Mouse (Mus musculus): ENCODE results near the gene Fgd3.
A peak's percentile ranks its signal among the peaks of the same experiment; 100 is the strongest.

The Fgd3 gene

GRCm38 (mm10) chr13:49300771-49301170 lies 19.3 kb downstream of the Fgd3 start:
- DNase-seq: no peak

DNA sequence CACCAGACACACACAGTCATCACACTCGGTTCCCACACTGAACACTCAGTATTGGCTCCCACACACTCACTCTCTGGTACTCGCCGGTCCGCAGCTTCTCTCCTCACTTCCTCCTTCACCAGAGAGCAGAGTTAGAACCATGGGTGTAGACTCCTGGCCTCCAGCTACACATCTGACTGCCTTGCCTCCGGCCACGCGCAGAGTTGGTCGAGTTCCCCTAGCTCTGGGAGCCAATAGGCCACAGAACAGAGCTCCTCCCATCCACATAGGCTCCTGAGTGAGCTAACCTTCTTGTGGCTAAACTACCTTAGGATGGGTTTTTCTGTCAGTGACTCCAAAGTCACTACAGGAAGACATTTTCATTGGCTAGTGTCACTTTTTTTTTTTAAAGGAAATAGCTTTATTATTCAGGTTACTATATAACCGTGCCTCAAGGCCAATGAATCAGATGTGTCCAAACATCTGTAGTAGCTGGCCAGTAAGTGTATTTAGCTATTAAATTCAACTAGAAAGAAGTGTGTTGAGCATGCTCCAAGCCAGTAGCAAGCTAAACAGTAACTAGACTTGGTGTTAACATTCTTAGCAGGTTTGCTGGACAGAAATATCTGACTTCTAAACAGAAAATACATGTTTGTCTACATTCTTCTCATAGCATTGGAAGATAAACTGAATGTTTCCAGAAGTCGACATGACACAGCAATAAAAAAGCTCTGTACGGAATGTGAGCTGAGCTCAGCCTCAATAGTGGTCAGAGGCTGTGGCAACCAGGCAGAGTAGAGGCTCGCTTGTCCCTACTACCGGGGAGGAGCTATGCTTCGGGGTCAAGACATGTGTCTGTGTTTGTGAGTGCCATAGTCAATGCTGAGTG lies 21.4 kb downstream of the Fgd3 start:
- DNase-seq: no peak

DNA sequence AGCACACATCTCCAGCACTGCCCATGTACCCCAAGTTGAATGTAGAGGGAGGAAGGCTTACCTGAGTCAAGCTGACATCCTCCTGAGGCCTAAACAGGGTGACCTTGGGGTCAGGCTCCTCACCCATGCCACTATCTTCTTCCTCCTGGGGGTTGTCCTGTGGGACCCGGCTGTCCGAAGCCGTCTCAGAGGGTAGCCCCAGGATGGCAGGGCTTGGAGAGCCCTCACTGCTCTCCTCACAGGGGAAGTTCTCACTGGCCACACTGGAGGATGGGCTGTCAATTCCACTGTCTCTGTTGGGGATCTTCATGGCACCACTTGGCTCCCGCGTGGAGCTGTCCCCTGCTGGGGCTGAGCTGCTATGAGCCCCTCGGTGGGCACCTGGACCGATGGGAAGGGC lies 23.8 kb downstream of the Fgd3 start:
- no peak for DNase-seq

- no peak for DNase-seq
These were observed 26.0 kb downstream of the Fgd3 start for GRCm38 (mm10) chr13:49294108-49294507.

- no peak for DNase-seq
These were observed 28.2 kb downstream of the Fgd3 start for GRCm38 (mm10) chr13:49291949-49292348.

DNA sequence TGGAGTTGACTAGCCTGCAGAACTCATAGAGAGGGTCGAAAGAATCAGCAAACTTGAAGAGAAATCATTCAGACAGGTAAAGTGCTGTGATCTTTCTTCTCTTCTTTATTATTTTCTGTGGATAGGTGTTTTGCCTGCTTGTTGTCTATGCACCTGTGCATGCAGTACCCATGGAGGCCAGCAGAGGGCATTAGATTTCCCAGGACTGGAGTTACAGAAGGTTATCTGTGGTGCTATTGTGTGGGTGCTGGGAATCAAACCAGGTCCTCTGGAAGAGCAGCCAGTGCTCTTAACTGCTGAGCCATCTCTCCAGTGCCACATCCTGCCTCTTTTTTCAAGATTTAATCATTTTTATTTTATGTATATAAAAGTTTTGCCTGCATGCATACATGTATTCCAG lies 28.7 kb downstream of the Fgd3 start:
- DNase-seq: peak; percentile 53 to 61

- no peak for DNase-seq
These were observed 32.9 kb downstream of the Fgd3 start for GRCm38 (mm10) chr13:49287224-49287623.

GRCm38 (mm10) chr13:49286750-49287149 lies 33.4 kb downstream of the Fgd3 start:
- no peak for DNase-seq

DNA sequence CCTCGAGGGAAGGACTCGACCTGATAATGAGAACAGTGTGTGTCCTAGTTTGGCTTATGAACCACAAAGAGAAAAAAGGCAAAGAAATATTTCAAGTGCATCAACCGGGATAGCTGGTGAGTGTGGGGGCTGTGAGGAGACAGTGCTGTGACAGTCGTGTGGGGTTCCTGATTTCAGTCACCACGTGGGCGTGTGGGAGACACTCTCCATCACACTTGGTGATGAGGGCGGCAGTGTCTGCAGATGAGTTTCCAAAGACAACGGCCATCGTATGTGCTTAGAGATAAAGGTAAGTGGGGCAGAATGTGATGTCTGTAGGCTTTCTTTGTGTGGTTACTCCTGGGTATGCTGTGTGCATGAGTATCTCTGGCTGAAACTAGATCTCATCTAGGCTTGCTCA lies 36.4 kb downstream of the Fgd3 start:
- DNase-seq: no peak

- no peak for DNase-seq
These were observed 37.9 kb downstream of the Fgd3 start for GRCm38 (mm10) chr13:49282168-49282567.

- DNase-seq: peak; percentile 15 to 43
These were observed 48.0 kb downstream of the Fgd3 start for GRCm38 (mm10) chr13:49271831-49272765.

GRCm38 (mm10) chr13:49270500-49270899 lies 49.6 kb downstream of the Fgd3 start:
- DNase-seq: no peak

- no peak for DNase-seq
These were observed 52.5 kb downstream of the Fgd3 start for GRCm38 (mm10) chr13:49267645-49268044.

GRCm38 (mm10) chr13:49260036-49260722 lies 59.9 kb downstream of the Fgd3 start:
- DNase-seq: no peak

DNA sequence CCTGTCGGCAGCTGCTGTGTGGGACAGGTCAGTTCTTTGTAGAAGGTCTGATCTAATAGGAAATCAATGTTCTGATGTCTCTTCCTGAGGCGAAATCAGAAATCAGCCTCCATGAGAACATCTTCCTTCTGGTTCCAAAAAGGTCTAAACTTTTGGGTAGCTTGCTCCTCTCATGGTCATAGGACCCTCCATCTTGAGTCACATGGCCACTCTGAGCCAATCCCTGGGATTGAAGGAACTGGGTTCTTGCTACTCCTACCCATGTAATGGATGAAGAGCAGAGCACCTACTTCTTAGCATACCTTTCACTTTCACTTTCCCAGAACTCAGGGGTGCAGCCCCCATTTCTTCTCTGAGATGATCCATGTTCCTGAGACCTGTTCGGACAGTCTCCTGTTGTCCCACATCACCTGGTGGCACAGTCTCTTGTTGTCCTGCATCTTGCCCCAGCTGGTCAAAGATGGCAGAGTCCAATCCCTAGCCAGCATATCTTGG lies 62.2 kb downstream of the Fgd3 start:
- no peak for DNase-seq

DNA sequence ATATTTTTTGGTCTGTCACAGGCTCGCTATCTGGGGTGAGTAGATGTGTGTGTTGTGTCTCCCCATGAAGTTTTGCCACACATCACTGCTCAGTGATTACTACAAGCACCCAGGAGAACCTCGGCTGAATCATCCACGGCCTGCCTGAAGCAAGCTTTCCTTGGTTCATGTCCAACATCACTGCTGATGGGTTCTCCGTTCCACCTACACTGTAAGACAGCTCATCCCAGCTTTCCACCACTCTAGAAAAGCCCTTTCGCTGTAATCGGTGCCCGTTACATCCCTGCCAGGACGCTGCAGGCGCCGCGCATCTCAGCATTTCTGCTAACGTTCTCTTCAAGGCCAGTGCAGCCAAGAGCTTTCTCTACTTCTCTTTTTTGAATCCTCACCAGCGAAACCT lies 67.4 kb downstream of the Fgd3 start:
- DNase-seq: no peak

DNA sequence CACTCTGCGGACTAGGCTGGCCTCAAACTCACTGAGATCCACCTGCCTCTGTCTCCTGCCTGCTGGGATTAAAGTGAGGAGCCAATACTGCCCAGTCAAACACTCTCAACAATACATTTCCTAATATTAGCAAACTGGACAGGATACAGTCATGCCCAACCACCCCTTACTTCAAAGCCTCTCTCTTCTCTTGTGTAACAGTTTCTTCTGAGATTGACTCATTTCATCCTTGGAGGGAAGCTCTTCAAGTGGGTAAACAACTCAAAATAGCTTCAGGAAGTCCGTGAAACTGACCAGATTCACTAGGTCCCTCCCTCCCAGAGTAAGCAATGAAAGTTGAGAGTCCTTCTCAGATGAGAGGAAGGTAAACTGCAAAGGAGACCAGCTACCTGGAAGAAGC lies 68.0 kb downstream of the Fgd3 start:
- no peak for DNase-seq

DNA sequence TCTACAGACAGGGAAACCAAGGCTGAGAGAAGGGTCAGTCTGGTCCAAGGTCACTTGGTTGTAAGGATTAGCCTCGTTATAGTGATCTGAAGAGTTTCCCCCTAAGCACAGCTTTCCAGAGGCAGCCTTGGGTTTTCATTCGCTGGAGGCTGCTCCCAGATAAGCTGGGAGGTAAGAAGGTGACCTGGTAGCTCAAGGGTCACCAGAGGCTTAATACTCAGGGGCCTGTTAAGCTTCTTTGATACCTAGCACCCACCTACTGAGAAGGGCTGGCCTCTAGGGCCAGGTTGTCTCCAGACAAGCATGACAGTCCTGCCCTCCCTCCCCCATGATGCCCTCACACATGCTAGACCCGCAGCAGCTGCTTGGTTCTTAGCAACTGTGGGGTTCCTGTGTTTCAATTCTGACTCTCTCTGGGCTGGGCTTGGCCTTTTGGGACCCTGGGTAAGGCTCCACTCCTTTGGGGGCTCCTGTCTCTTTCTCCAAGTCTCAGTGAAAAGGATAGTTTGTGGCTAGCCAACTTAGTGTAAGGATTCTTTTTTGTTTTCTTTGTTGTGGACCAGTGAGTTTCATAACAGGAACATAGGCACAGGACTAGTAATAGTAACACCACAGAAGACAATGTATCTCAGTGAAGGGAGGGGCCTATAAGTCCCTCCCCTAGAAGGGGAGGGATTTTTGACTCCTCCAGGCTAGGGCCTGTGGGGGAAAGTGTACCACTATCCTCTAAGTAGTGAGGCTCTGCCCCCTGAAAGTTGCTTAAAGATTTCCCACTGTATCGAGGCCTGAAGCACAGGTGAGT lies 69.2 kb downstream of the Fgd3 start:
- no peak for DNase-seq

DNA sequence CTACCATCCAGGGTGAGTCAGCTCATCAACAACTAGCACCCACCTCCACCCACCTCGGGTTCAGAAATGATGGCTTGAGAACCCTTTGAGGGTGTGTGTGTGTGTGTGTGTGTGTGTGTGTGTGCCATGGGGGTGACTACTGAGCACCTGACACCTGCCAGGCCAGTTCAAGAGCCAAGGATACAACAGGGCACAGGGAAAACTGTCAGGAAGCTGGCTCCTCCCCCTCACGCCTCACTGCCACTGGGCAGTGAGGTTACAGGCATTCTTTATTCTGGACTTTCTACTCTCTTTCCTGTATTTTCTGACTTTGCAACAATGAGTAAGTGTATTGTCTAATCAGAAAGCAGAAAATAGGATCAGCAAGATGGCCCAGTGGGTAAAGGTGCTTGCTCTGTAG lies 70.5 kb downstream of the Fgd3 start:
- no peak for DNase-seq

DNA sequence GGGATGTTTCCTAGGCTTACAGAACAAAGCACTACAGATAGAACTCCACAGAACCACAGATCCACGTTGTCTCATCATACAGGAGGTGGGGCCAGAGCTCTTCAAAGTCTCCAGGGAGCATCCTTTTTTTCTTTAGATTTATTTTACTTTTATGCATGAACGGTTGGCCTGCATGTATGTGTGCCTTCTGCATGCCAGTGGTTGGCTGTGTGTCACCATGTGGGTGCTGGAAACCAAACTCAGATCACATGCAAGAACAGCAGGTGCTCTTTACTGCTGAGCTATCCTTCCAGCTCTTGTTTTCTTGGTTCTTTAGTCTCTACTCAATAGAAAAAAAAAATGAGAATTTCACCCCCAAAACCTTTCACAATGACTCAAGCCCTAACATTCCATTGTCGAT lies 71.2 kb downstream of the Fgd3 start:
- no peak for DNase-seq

- DNase-seq: no peak
These were observed 71.6 kb downstream of the Fgd3 start, which contains the start of gene Susd3 for GRCm38 (mm10) chr13:49248467-49248862. Susd3 (minus strand) TSS chr13:49248706.

Data from thymus, postnatal 36 days (tissue).